Mouse (Mus musculus): ENCODE data around the gene Tmem108. TPM values are rescaled to one million over a fixed set of nuclear protein-coding genes. Genes with fewer than 3 reads are reported as not detected.

Gene Tmem108
- polyA plus RNA-seq, 1 experiment from 2014 or later = 4.6 TPM

DNA sequence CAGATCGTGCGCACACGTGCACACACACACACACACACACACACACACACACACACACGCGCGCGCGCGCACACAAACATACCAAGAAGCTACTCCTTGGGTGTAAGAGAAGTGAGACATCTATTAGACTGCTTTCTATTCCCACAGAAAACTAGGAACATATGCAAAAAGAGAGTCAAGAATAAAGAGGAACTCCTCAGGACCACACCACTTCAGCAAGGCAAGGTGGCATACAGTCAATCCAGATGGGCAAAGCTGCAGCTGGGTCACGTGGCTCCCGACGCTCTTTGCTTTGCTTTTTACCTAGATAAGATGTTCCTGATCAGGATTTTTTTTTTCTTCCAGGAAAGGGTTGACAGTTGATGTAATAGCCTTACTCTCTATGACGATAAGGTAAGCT is 45.6 kb downstream of the Tmem108 start:
- no peak overlapping the region for H3K9ac ChIP-seq
- no peak overlapping the region for H3K4me2 ChIP-seq
- H3K4me1 ChIP-seq = no peaks in the 10 kb centered on the region
- no peaks in the 10 kb centered on the region for H3K36me3 ChIP-seq
- ATAC-seq = no peak
- H3K27me3 ChIP-seq (replicated peaks) = no peaks in the 10 kb centered on the region
- no peaks in the 10 kb centered on the region for H3K9me3 ChIP-seq (replicated peaks)
- H3K27ac ChIP-seq = no peak overlapping the region
- WGBS (ENCODE audit: insufficient replicate concordance) = 69% methylated on average over 13 of the region's 13 CpGs
- H3K4me3 ChIP-seq = no peak overlapping the region

- Histone ChIP-seq H3K27me3 (replicated peaks) (no peaks in the 10 kb centered on the region), H3K4me2 (no peak overlapping the region), H3K4me1 (no peaks in the 10 kb centered on the region), H3K36me3 (no peaks in the 10 kb centered on the region), H3K9me3 (replicated peaks) (no peaks in the 10 kb centered on the region), H3K9ac (no peak overlapping the region), H3K4me3 (no peak overlapping the region), H3K27ac (no peak overlapping the region)
- no peak for ATAC-seq
- WGBS (ENCODE audit: insufficient replicate concordance) = 85% methylated on average over 4 of the region's 4 CpGs
Observed at GRCm38 (mm10) chr9:103715352-103715751, 46.3 kb downstream of the Tmem108 start.

DNA sequence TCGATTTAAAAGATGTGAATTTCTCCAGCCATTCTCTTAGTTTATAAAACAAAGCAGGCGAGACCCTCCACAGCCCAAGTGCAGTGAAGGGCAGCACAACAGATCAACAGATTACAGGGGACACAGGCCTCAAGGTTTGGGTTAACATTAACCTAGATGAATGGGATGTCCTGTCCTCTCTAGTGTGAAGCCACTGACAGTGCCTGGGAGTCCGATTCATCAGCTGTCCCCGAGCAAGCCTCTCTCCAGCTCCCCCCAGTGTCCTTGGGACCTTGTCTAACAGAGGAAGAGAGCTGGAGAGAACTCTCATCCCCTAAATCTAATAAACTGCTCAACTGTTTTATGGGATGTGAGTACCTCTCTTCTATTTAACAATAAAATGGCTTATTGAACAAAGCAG is 48.4 kb downstream of the Tmem108 start:
- 49% methylated on average over 4 of the region's 4 CpGs for whole genome bisulfite sequencing (ENCODE audit: insufficient replicate concordance)
- H3K4me1 ChIP-seq = no peaks in the 10 kb centered on the region
- no peaks in the 10 kb centered on the region for H3K36me3 ChIP-seq

DNA sequence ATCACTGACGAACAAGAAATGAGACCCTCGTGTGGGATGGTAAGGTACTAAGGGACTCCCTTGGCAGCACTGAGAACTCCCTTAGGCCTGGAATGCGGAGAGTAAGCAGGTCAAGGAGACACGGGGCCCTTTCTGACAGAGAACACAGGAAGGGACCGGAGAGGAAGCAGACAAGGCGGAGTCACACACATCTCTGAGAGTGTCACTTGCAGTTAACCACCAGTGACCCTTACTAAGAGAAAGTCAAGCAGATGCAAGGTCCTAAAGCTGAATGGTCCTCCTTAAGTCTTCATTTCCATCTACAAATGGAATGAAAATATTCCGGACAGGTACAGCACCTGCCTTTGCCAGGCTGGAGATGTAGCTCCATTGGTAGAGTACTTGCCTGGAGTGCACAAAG is 48.9 kb downstream of the Tmem108 start:
- ATAC-seq = no peak
- H3K27me3 ChIP-seq (replicated peaks) = no peaks in the 10 kb centered on the region

More for the DNA sequence above, 48.4 kb downstream of the Tmem108 start:
- ATAC-seq = no peak
- H3K27ac ChIP-seq = no peak overlapping the region
- H3K27me3 ChIP-seq (replicated peaks) = no peaks in the 10 kb centered on the region
- no peaks in the 10 kb centered on the region for H3K9me3 ChIP-seq (replicated peaks)
- H3K4me3 ChIP-seq = no peak overlapping the region
- no peak overlapping the region for H3K4me2 ChIP-seq
- no peak overlapping the region for H3K9ac ChIP-seq

DNA sequence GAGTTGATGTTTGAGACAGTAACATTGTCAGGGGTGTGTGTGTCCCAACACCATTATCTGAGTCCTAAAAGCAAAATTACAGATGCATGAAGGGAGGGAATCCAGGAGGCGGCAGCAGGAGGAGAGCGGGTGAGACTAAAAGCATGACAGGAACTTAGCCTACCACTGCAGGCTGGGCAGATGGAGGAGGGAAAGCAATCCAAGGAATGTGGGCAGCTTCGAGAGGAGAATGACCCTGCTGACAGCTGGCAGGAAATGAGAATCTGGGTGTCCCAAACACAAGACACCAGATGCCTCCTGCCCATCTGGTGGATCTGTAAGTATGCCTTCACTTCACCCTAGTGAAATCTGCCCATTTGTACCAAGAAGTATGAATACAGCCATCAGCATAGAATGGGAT is 51.9 kb downstream of the Tmem108 start:
- Histone ChIP-seq H3K27ac (no peak overlapping the region), H3K27me3 (replicated peaks) (no peaks in the 10 kb centered on the region), H3K4me3 (no peak overlapping the region), H3K9ac (no peak overlapping the region), H3K4me1 (no peaks in the 10 kb centered on the region), H3K9me3 (replicated peaks) (no peaks in the 10 kb centered on the region), H3K4me2 (no peak overlapping the region), H3K36me3 (no peaks in the 10 kb centered on the region)
- 35% methylated on average over 3 of the region's 3 CpGs for WGBS (ENCODE audit: insufficient replicate concordance)
- no peak for ATAC-seq

More for the DNA sequence above, 48.9 kb downstream of the Tmem108 start:
- Histone ChIP-seq H3K4me2 (no peak overlapping the region), H3K36me3 (no peaks in the 10 kb centered on the region), H3K4me1 (no peaks in the 10 kb centered on the region), H3K9ac (no peak overlapping the region), H3K4me3 (no peak overlapping the region), H3K27ac (no peak overlapping the region), H3K9me3 (replicated peaks) (no peaks in the 10 kb centered on the region)
- 43% methylated on average over 7 of the region's 7 CpGs for WGBS (ENCODE audit: insufficient replicate concordance)

DNA sequence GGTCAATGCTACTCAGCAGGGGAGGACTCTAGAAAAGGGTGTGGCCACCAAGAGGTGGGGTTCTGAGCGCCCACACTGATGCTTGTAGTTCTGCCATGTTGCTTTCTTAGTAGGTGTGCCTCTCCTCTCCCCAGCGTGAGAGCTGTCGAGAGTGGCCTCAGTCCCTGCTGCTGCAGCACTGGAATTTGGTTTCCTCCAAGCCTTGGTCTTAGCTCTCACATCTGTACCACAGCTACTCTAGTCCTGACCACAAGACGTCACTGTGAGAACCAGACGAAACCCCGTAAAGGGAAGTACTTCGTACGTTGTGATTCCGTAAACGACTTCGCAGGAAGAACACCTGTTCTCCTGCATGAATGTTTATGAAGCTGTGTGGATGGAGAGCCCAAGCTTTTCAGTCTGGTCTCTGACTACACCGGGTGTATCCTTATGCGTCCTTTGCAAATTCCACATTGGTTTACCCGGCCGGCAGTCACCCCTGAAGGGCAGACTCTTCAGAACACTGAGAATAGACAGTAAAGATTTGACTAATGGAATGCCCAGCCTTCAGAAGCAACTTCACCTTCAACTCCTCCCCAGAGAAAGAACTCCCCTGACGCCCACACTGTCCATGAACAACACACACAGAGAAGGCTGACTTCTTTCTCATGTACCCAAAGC is 53.0 kb downstream of the Tmem108 start:
- WGBS (ENCODE audit: insufficient replicate concordance) = 32% methylated on average over 16 of the region's 16 CpGs
- no peaks in the 10 kb centered on the region for H3K36me3 ChIP-seq
- no peaks in the 10 kb centered on the region for H3K4me1 ChIP-seq
- no peak overlapping the region for H3K4me2 ChIP-seq
- ATAC-seq = no peak
- H3K27ac ChIP-seq = no peak overlapping the region
- no peak overlapping the region for H3K4me3 ChIP-seq
- no peaks in the 10 kb centered on the region for H3K27me3 ChIP-seq (replicated peaks)
- H3K9me3 ChIP-seq (replicated peaks) = no peaks in the 10 kb centered on the region
- H3K9ac ChIP-seq = no peak overlapping the region

GRCm38 (mm10) chr9:103707857-103708256 is 53.8 kb downstream of the Tmem108 start:
- Histone ChIP-seq H3K9ac (no peak overlapping the region), H3K36me3 (no peaks in the 10 kb centered on the region), H3K4me1 (no peaks in the 10 kb centered on the region), H3K9me3 (replicated peaks) (no peaks in the 10 kb centered on the region), H3K4me3 (no peak overlapping the region), H3K27ac (no peak overlapping the region), H3K27me3 (replicated peaks) (no peaks in the 10 kb centered on the region), H3K4me2 (no peak overlapping the region)
- ATAC-seq = no peak

DNA sequence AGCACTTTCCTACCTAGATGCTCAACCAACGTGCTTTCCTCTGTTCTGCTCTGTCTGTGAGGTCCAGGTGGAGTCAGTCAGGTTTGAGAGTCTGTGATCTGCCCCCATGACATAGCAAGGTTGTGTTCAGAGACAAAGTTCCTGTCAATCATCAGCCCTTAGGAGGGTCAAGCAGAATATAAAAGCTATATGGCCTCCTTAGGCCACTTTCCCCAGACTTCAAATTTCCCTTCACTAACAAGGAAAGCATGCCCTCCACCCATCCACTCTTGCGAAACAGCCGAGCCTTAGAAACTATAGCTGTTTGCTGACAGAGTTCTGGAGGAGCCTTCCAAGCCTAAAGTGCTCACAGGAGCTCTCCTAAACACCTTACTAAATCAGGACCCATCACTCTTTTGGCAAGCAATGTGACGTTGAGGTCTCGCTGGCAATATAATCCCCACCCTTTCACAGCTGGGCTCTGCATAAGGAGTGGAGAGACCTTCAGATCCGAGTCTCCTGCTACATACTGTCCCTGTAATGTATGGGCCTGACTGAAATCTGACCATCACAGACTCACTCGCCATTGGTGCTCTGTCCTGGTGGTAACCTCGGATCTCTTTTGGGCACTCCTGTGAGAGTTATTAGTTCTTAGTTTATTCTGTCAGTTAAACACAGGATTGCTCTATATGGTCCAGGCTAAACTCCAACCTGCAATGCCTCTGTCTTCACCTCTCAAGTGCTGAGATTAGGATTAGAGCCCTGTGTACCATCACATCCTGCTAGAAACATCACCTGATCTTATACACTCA is 54.4 kb downstream of the Tmem108 start:
- H3K4me1 ChIP-seq = no peaks in the 10 kb centered on the region
- no peak overlapping the region for H3K4me3 ChIP-seq
- H3K36me3 ChIP-seq = no peaks in the 10 kb centered on the region
- H3K27me3 ChIP-seq (replicated peaks) = no peaks in the 10 kb centered on the region
- 63% methylated on average over 8 of the region's 8 CpGs for WGBS (ENCODE audit: insufficient replicate concordance)
- H3K4me2 ChIP-seq = no peak overlapping the region
- H3K9me3 ChIP-seq (replicated peaks) = no peaks in the 10 kb centered on the region
- no peak overlapping the region for H3K9ac ChIP-seq
- no peak for ATAC-seq
- H3K27ac ChIP-seq = no peak overlapping the region

DNA sequence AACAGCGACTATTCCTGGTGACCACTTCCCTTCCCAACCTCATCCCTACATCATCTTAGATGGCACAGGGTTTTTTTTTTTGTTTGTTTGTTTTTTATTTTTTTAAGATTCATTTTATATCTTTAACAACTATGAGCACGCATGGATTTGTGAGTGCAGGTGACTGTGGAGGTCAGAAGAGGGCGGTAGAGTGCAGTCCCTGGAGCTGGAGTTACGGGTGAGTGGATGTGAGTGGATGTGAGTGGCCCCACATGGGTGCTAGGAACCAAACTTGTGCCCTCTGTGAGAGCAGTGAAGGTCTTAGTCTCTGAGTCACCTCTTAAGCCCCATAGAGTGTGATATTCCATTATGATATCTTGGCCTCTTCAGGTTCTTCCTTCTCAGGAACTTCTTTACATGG is 55.9 kb downstream of the Tmem108 start:
- no peaks in the 10 kb centered on the region for H3K4me1 ChIP-seq
- no peaks in the 10 kb centered on the region for H3K9me3 ChIP-seq (replicated peaks)

GRCm38 (mm10) chr9:103703014-103703413 is 58.6 kb downstream of the Tmem108 start:
- no peak overlapping the region for H3K9ac ChIP-seq
- 72% methylated on average over 16 of the region's 16 CpGs for WGBS (ENCODE audit: insufficient replicate concordance)
- H3K4me3 ChIP-seq = no peak overlapping the region
- no peak overlapping the region for H3K4me2 ChIP-seq
- H3K27ac ChIP-seq = no peak overlapping the region
- H3K36me3 ChIP-seq = no peaks in the 10 kb centered on the region
- no peak for ATAC-seq
- no peaks in the 10 kb centered on the region for H3K27me3 ChIP-seq (replicated peaks)
- no peaks in the 10 kb centered on the region for H3K9me3 ChIP-seq (replicated peaks)
- no peaks in the 10 kb centered on the region for H3K4me1 ChIP-seq

More for the DNA sequence above, 55.9 kb downstream of the Tmem108 start:
- no peak for ATAC-seq
- no peaks in the 10 kb centered on the region for H3K36me3 ChIP-seq
- no peak overlapping the region for H3K9ac ChIP-seq
- no peak overlapping the region for H3K27ac ChIP-seq
- 63% methylated on average over 4 of the region's 4 CpGs for WGBS (ENCODE audit: insufficient replicate concordance)
- H3K27me3 ChIP-seq (replicated peaks) = no peaks in the 10 kb centered on the region
- no peak overlapping the region for H3K4me3 ChIP-seq
- H3K4me2 ChIP-seq = no peak overlapping the region

DNA sequence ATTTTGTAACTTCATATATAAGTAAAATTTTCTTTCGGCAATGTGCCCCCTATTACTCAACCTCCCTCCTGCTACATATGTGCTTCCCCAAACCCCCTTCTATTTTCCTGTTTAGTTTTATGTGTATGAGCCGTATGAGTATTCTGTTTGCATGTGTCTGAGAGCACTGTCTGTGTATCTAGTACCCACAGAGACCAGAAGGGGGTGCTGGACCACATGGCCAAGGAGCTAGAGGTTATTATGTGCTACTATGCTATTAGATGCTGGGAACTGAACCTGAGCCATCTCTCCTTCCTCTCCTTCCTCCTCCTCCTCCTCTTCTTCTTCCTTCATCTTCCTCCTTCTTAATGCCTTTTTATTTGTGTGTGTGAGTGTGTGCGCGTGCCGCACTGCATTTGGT is 59.2 kb downstream of the Tmem108 start:
- H3K36me3 ChIP-seq = no peaks in the 10 kb centered on the region
- H3K4me1 ChIP-seq = no peaks in the 10 kb centered on the region
- no peaks in the 10 kb centered on the region for H3K27me3 ChIP-seq (replicated peaks)
- H3K27ac ChIP-seq = no peak overlapping the region
- H3K4me2 ChIP-seq = no peak overlapping the region
- H3K4me3 ChIP-seq = no peak overlapping the region
- ATAC-seq = no peak
- H3K9me3 ChIP-seq (replicated peaks) = no peaks in the 10 kb centered on the region
- no peak overlapping the region for H3K9ac ChIP-seq
- 76% methylated on average over 5 of the region's 5 CpGs for WGBS (ENCODE audit: insufficient replicate concordance)

GRCm38 (mm10) chr9:103701448-103701847 is 60.2 kb downstream of the Tmem108 start:
- Histone ChIP-seq H3K9ac (no peak overlapping the region), H3K4me3 (no peak overlapping the region), H3K4me2 (no peak overlapping the region), H3K4me1 (no peaks in the 10 kb centered on the region), H3K27me3 (replicated peaks) (no peaks in the 10 kb centered on the region), H3K9me3 (replicated peaks) (no peaks in the 10 kb centered on the region), H3K36me3 (no peaks in the 10 kb centered on the region), H3K27ac (no peak overlapping the region)
- ATAC-seq = no peak
- 79% methylated on average over 4 of the region's 4 CpGs for WGBS (ENCODE audit: insufficient replicate concordance)
